Mouse (Mus musculus): ENCODE data around the gene Sema7a. TPM values are rescaled to one million over a fixed set of nuclear protein-coding genes. Genes with fewer than 3 reads are reported as not detected.

The Sema7a gene
- polyA plus RNA-seq, 1 experiment from 2014 or later: 2.5 TPM

GRCm38 (mm10) chr9:57997511-57998031 lies 57.7 kb downstream of the Sema7a start:
- ATAC-seq: peak; percentile 87; the same call in 1 of the 2 replicates

GRCm38 (mm10) chr9:57998032-57998659 lies 58.2 kb downstream of the Sema7a start:
- ATAC-seq: peak; percentile 70
- peak overlapping the region; percentile 57 for H3K4me2 ChIP-seq (ENCODE audit: low read length)
- H3K36me3 ChIP-seq (ENCODE audit: control insufficient read depth, insufficient read depth): no peaks in the 10 kb centered on the region
- no peaks in the 10 kb centered on the region for H3K9me3 ChIP-seq (ENCODE audit: control insufficient read depth, low read length)
- WGBS: 2% methylated on average over 20 of the region's 20 CpGs
- H3K9ac ChIP-seq (replicated peaks; ENCODE audit: low read depth, low read length): peak overlapping the region; percentile 47
- H3K27me3 ChIP-seq (replicated peaks; ENCODE audit: control insufficient read depth, insufficient read depth, low read length): peaks cover 10% of the 10 kb centered on the region
- H3K4me1 ChIP-seq (replicated peaks; ENCODE audit: control insufficient read depth, insufficient read depth, low read length): peaks cover 15% of the 10 kb centered on the region
- no peak overlapping the region for H3K27ac ChIP-seq (ENCODE audit: low read length)
- H3K4me3 ChIP-seq (replicated peaks; ENCODE audit: low read length): peak overlapping the region; percentile 31

More at GRCm38 (mm10) chr9:57997511-57998031, 57.7 kb downstream of the Sema7a start:
- Histone ChIP-seq H3K9ac (replicated peaks; ENCODE audit: low read depth, low read length) (peak overlapping the region; percentile 47), H3K36me3 (ENCODE audit: control insufficient read depth, insufficient read depth) (no peaks in the 10 kb centered on the region), H3K4me3 (replicated peaks; ENCODE audit: low read length) (peak overlapping the region; percentile 31), H3K4me1 (replicated peaks; ENCODE audit: control insufficient read depth, insufficient read depth, low read length) (peaks cover 17% of the 10 kb centered on the region), H3K27me3 (replicated peaks; ENCODE audit: control insufficient read depth, insufficient read depth, low read length) (peaks cover 10% of the 10 kb centered on the region), H3K27ac (ENCODE audit: low read length) (no peak overlapping the region), H3K4me2 (ENCODE audit: low read length) (peak overlapping the region; percentile 57), H3K9me3 (ENCODE audit: control insufficient read depth, low read length) (no peaks in the 10 kb centered on the region)
- 15% methylated on average over 13 of the region's 13 CpGs for WGBS

GRCm38 (mm10) chr9:57998685-57999084 lies 58.8 kb downstream of the Sema7a start:
- WGBS: 50% methylated on average over 2 of the region's 2 CpGs
- H3K4me1 ChIP-seq (replicated peaks; ENCODE audit: control insufficient read depth, insufficient read depth, low read length): peaks cover 9% of the 10 kb centered on the region
- H3K4me2 ChIP-seq (ENCODE audit: low read length): no peak overlapping the region
- H3K9me3 ChIP-seq (ENCODE audit: control insufficient read depth, low read length): no peaks in the 10 kb centered on the region
- H3K36me3 ChIP-seq (ENCODE audit: control insufficient read depth, insufficient read depth): no peaks in the 10 kb centered on the region
- H3K27me3 ChIP-seq (replicated peaks; ENCODE audit: control insufficient read depth, insufficient read depth, low read length): peaks cover 10% of the 10 kb centered on the region
- no peak overlapping the region for H3K9ac ChIP-seq (replicated peaks; ENCODE audit: low read depth, low read length)
- no peak overlapping the region for H3K27ac ChIP-seq (ENCODE audit: low read length)
- peak; percentile 6; the same call in 1 of the 2 replicates for ATAC-seq
- H3K4me3 ChIP-seq (replicated peaks; ENCODE audit: low read length): no peak overlapping the region

DNA sequence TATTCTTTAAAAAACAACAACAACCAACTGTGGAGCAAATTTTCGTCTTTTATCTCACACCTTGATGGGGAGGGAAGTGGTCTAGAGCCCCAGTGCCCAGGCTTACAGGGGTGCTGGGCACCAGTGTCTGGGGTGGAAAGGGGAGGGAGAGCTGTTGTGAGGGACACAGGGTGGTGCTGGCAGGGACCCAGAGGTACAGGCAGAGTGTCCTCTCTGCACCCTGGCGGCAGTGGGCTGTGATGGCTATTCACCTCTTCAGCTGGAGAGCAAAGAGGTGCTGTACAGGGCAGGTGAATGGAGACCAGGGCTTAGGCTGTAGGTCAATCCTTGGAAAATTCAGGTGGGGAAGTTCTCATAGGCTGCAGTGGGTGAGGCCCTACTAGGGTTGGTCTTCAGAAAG lies 59.8 kb downstream of the Sema7a start:
- no peak for ATAC-seq
- Histone ChIP-seq H3K27me3 (replicated peaks; ENCODE audit: control insufficient read depth, insufficient read depth, low read length) (peaks cover 10% of the 10 kb centered on the region), H3K4me3 (replicated peaks; ENCODE audit: low read length) (no peak overlapping the region), H3K36me3 (ENCODE audit: control insufficient read depth, insufficient read depth) (no peaks in the 10 kb centered on the region), H3K4me2 (ENCODE audit: low read length) (no peak overlapping the region), H3K9ac (replicated peaks; ENCODE audit: low read depth, low read length) (no peak overlapping the region), H3K27ac (ENCODE audit: low read length) (no peak overlapping the region), H3K9me3 (ENCODE audit: control insufficient read depth, low read length) (no peaks in the 10 kb centered on the region), H3K4me1 (replicated peaks; ENCODE audit: control insufficient read depth, insufficient read depth, low read length) (peaks cover 8% of the 10 kb centered on the region)
- 58% methylated on average over 2 of the region's 2 CpGs for WGBS

DNA sequence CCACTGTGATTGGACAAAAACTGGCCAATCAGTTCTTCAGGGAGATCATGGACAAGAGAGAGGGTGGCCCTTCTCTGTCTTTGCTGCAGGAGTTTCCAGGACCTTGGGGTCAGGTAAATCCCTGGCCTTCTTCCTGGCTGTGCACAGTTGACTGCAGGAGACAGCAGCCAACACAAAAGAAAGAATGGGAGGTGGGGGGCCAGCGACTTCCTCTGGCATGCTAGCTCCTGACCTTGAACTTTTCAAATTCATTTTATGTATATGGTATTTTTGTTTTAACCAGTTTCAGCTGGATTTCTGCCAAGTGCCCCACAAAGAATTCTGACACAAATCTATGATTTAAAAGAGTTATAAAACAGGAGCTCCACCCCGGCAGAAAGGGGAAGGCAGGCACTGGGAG lies 63.4 kb downstream of the Sema7a start:
- H3K9me3 ChIP-seq (ENCODE audit: control insufficient read depth, low read length): no peaks in the 10 kb centered on the region
- H3K27ac ChIP-seq (ENCODE audit: low read length): no peak overlapping the region
- H3K36me3 ChIP-seq (ENCODE audit: control insufficient read depth, insufficient read depth): no peaks in the 10 kb centered on the region
- H3K9ac ChIP-seq (replicated peaks; ENCODE audit: low read depth, low read length): no peak overlapping the region
- ATAC-seq: no peak
- peaks cover 10% of the 10 kb centered on the region for H3K27me3 ChIP-seq (replicated peaks; ENCODE audit: control insufficient read depth, insufficient read depth, low read length)
- H3K4me2 ChIP-seq (ENCODE audit: low read length): no peak overlapping the region
- peaks cover under 1% of the 10 kb centered on the region; the same call in 1 of the 2 replicates for H3K4me1 ChIP-seq (replicated peaks; ENCODE audit: control insufficient read depth, insufficient read depth, low read length)
- H3K4me3 ChIP-seq (replicated peaks; ENCODE audit: low read length): no peak overlapping the region
- WGBS: 28% methylated on average over 2 of the region's 2 CpGs

DNA sequence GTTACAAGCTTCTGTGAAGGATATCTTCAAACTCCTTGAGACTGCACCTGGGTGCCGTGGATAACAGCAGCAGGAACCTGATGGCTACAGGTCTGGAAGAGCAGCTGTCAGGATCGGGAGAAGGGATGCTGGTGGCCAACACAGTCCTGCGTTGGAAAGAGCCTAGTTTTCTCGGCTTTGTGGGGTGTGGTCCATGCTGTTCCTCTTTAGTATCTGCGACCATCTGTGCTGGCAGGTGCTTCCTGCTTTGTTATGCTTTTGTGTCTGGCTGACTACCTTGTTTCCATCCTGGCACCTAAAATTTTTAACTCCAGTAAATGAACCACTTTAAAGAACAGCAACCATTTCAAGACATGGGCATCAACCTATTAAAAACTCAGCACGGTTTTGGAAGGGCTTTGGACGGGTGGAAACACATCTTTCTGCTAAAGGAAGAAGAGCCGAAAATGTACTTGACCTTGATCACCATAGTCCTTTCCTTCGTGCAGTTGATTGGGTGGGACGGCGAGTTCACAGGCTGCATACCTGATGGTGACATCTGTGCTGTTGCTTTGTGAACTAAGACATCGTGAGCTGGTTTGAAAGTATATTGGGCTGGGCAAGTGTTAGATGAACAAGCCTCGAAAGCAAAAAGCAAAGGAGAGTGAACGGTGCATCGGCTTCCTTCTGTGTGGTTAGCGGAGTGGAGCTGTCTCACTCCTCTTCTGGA lies 66.0 kb downstream of the Sema7a start, which contains the start of gene Cyp11a1:
Gene Cyp11a1, plus strand, starts transcription at position 659 of the 709 bp plus-strand sequence.
- no peak within 1 kb of the TSS for H3K27ac ChIP-seq (ENCODE audit: low read length)
- H3K4me2 ChIP-seq (ENCODE audit: low read length): no peak within 1 kb of the TSS
- H3K4me3 ChIP-seq (replicated peaks; ENCODE audit: low read length): no peak within 1 kb of the TSS
- H3K9ac ChIP-seq (replicated peaks; ENCODE audit: low read depth, low read length): no peak within 1 kb of the TSS
- H3K27me3 ChIP-seq (replicated peaks; ENCODE audit: control insufficient read depth, insufficient read depth, low read length): no peaks in the 10 kb centered on the region
- no peak for ATAC-seq
- no peaks in the 10 kb centered on the region for H3K36me3 ChIP-seq (ENCODE audit: control insufficient read depth, insufficient read depth)
- no peaks in the 10 kb centered on the region for H3K9me3 ChIP-seq (ENCODE audit: control insufficient read depth, low read length)
- peaks cover 14% of the 10 kb centered on the region for H3K4me1 ChIP-seq (replicated peaks; ENCODE audit: control insufficient read depth, insufficient read depth, low read length)
- WGBS: 81% methylated on average over 16 of the region's 16 CpGs

DNA sequence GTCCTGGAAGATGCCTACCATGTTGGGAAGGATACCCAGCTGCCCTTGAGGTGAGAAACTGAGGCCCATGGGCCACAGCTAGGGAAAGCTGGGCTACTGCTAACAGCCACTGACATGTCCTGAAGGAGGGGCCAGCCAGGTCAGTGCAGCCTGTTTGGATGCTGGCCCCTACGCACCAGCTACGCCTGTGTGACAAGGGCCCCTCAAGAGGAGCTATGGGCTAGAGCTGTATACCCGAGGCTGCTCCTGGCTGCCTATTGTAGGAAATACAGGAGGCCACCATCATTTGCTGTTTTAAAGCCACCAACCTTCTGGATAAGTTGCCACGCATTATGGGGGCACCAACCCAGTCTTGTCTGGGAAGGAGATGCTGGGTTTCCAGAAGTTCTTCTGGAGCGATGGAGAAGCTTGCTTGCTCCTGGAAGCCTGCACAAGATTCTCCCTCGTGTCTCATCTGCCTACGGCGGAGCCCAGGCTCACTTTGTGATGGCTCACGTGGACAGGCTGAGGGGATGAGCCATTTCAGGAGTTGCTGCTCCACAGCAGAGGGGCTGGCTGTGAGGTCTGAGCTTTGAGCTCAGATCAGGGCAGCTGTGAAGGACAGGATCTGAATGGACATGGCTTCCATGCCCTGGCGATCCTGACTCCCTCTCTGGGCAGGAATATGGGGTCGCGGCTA lies 68.6 kb downstream of the Sema7a start:
- Histone ChIP-seq H3K9me3 (ENCODE audit: control insufficient read depth, low read length) (no peaks in the 10 kb centered on the region), H3K27me3 (replicated peaks; ENCODE audit: control insufficient read depth, insufficient read depth, low read length) (no peaks in the 10 kb centered on the region), H3K4me2 (ENCODE audit: low read length) (peak overlapping the region; percentile 39), H3K9ac (replicated peaks; ENCODE audit: low read depth, low read length) (peak overlapping the region; percentile 52), H3K4me1 (replicated peaks; ENCODE audit: control insufficient read depth, insufficient read depth, low read length) (peaks cover 14% of the 10 kb centered on the region), H3K27ac (ENCODE audit: low read length) (peak overlapping the region; percentile 77), H3K36me3 (ENCODE audit: control insufficient read depth, insufficient read depth) (no peaks in the 10 kb centered on the region), H3K4me3 (replicated peaks; ENCODE audit: low read length) (no peak overlapping the region)
- peak; percentile 54 for ATAC-seq
- WGBS: 50% methylated on average over 12 of the region's 12 CpGs

DNA sequence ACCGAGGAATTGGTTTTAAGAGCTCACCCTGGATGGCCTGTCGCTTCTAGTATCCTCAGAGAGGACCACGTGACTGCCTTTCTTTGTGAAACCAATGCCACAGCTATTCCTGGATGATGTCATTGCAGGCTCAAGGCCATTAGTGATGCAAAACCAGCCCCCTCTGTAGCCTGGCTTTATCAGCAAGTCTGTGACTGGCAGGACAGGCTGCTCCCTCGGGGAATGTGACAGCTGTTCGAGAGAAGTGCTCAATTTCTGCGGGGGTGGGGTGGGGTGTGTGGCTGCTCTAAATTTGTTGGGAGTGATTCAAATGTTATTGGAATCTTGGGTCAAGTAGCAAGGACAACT lies 69.1 kb downstream of the Sema7a start:
- no peaks in the 10 kb centered on the region for H3K27me3 ChIP-seq (replicated peaks; ENCODE audit: control insufficient read depth, insufficient read depth, low read length)
- peak; percentile 95 for ATAC-seq
- H3K4me1 ChIP-seq (replicated peaks; ENCODE audit: control insufficient read depth, insufficient read depth, low read length): peaks cover 14% of the 10 kb centered on the region
- H3K27ac ChIP-seq (ENCODE audit: low read length): peak overlapping the region; percentile 77
- H3K9ac ChIP-seq (replicated peaks; ENCODE audit: low read depth, low read length): peak overlapping the region; percentile 52
- H3K36me3 ChIP-seq (ENCODE audit: control insufficient read depth, insufficient read depth): no peaks in the 10 kb centered on the region
- H3K4me2 ChIP-seq (ENCODE audit: low read length): peak overlapping the region; percentile 39
- H3K9me3 ChIP-seq (ENCODE audit: control insufficient read depth, low read length): no peaks in the 10 kb centered on the region
- 3% methylated on average over 6 of the region's 6 CpGs for WGBS
- H3K4me3 ChIP-seq (replicated peaks; ENCODE audit: low read length): no peak overlapping the region

DNA sequence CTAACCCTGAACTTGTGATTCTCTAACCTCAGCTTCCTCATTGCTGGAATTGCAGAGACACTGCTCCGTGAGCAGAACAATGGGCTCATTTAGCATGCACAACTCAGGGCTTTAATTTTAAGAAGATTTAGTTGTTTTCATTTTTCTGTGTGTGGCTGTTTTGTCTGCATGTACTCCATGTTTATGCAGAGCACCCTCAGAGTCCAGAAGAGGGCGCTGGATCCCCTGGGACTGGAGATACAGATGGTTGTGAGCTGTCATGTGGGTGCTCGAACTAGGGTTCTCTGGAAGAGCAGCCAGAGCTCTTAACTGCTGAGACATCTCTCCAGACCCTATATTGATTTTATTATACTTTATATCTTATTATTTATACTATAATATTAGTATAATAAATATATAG lies 69.7 kb downstream of the Sema7a start:
- peaks cover 14% of the 10 kb centered on the region for H3K4me1 ChIP-seq (replicated peaks; ENCODE audit: control insufficient read depth, insufficient read depth, low read length)
- no peaks in the 10 kb centered on the region for H3K36me3 ChIP-seq (ENCODE audit: control insufficient read depth, insufficient read depth)
- H3K9me3 ChIP-seq (ENCODE audit: control insufficient read depth, low read length): no peaks in the 10 kb centered on the region
- H3K4me3 ChIP-seq (replicated peaks; ENCODE audit: low read length): no peak overlapping the region
- no peak overlapping the region for H3K4me2 ChIP-seq (ENCODE audit: low read length)
- WGBS: 40% methylated on average over 3 of the region's 3 CpGs
- H3K27ac ChIP-seq (ENCODE audit: low read length): peak overlapping the region; percentile 76
- no peaks in the 10 kb centered on the region for H3K27me3 ChIP-seq (replicated peaks; ENCODE audit: control insufficient read depth, insufficient read depth, low read length)
- H3K9ac ChIP-seq (replicated peaks; ENCODE audit: low read depth, low read length): no peak overlapping the region
- peak; percentile 3; the same call in 1 of the 2 replicates for ATAC-seq
